Mouse (Mus musculus) neural tube, embryonic 12.5 days (tissue): Measurements from ENCODE around the gene Tanc2. TPM values are rescaled to one million over a fixed set of nuclear protein-coding genes. Genes with fewer than 3 reads are reported as not detected.

Source experiments
- ATAC-seq: fragments of 200-750 bp; cut with Nextera tagmentation; 2 replicates; pipeline ENCODE4 v1.8.0; 2017; ENCODE audit warnings: low read depth, mild to moderate bottlenecking, moderate TSS enrichment, moderate library complexity; ENCODE audit not compliant: low FRiP score
- H3K27ac ChIP-seq: fragments of 300-500 bp; sonication (generic); 2 replicates; pipeline ENCODE4 v1.5.1; 2016
- H3K27me3 ChIP-seq: fragments of 300-500 bp; sonication (generic); replicated peaks from 2 replicates; pipeline ENCODE4 v1.6.1; 2016; ENCODE audit warnings: mild to moderate bottlenecking
- H3K36me3 ChIP-seq: fragments of 300-500 bp; sonication (generic); 2 replicates; pipeline ENCODE4 v1.6.1; 2016; ENCODE audit warnings: mild to moderate bottlenecking
- H3K4me1 ChIP-seq: fragments of 300-500 bp; sonication (generic); 2 replicates; pipeline ENCODE4 v1.6.1; 2016
- H3K4me2 ChIP-seq: fragments of 300-500 bp; sonication (generic); replicated peaks from 2 replicates; pipeline ENCODE4 v1.6.1; 2016; ENCODE audit warnings: mild to moderate bottlenecking
- H3K4me3 ChIP-seq: fragments of 300-500 bp; sonication (generic); 2 replicates; pipeline ENCODE4 v1.5.1; 2016
- H3K9ac ChIP-seq: fragments of 300-500 bp; sonication (generic); 2 replicates; pipeline ENCODE4 v1.6.1; 2016; ENCODE audit warnings: mild to moderate bottlenecking
- H3K9me3 ChIP-seq: fragments of 300-500 bp; sonication (generic); 2 replicates; pipeline ENCODE4 v1.6.1; 2016; ENCODE audit warnings: mild to moderate bottlenecking
- WGBS: fragments of 180-500 bp; shearing (Covaris S2); methylation state at CpG from one replicate; pipeline ENCODE4 v1.1.7; 2016; 5-methylcytosine and 5-hydroxymethylcytosine counted together
- polyA plus RNA-seq: library from polyadenylated mRNA; unstranded; fragments of >200 nt; fragmentation: Nextera tagmentation; extraction: Ambion mirVana; gene quantifications from 2 replicates; pipeline ENCODE4 v1.2.1, GENCODE M21; 2016

Tanc2 gene
- polyA plus RNA-seq, 1 experiment from 2014 or later, result 33.1 TPM

DNA sequence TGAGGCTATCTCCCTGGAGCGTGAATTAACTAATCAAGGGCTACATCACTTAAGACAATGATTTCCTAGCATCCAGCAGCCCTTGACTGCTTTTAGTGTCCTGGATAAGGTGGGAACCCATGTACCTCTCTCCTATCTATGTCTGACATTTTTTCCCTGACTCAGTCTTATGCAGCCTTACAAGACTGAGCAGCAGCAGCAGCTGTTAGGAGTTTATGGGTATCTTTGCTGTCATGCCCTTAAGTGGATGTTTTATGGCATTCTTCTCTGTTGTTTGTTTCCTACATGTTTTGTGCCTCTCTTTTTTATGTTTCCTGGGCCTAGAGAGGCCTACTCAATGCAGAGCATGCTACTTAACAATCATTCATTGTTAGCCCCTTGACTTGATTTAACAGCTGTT lies 78.1 kb downstream of the Tanc2 start:
- WGBS, result 84% methylated on average over 1 of the region's 1 CpGs
- H3K36me3 ChIP-seq, result no peaks in the 10 kb centered on the region
- H3K4me1 ChIP-seq, result no peaks in the 10 kb centered on the region
- no peak overlapping the region for H3K4me3 ChIP-seq
- H3K27me3 ChIP-seq, result no peaks in the 10 kb centered on the region
- H3K4me2 ChIP-seq, result no peak overlapping the region
- ATAC-seq, result no peak
- H3K9ac ChIP-seq, result no peak overlapping the region
- H3K27ac ChIP-seq, result no peak overlapping the region
- no peaks in the 10 kb centered on the region for H3K9me3 ChIP-seq

DNA sequence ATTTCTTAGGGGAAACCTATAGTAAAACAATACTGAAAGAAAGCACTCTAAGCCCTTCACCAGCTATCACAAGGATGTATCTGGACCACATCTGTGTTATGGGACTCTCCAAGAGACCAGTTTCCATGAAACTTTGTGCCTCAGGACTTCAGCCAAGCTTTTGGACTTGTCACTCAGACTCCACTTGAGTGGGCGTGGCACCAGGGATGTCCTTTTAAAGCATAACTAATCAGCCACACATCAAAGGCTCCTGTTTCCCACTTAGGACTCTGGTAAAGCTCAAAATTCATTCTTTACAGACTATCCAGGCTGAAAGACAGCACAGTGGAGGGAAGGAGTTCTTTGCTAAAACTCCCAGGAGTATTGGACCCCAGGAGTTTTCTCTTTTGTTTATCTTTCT lies 89.2 kb downstream of the Tanc2 start:
- Histone ChIP-seq H3K27me3 (no peaks in the 10 kb centered on the region), H3K4me3 (no peak overlapping the region), H3K9ac (no peak overlapping the region), H3K4me1 (no peaks in the 10 kb centered on the region), H3K9me3 (no peaks in the 10 kb centered on the region), H3K27ac (no peak overlapping the region), H3K36me3 (no peaks in the 10 kb centered on the region), H3K4me2 (no peak overlapping the region)
- no peak for ATAC-seq
- 81% methylated on average over 1 of the region's 1 CpGs for WGBS

DNA sequence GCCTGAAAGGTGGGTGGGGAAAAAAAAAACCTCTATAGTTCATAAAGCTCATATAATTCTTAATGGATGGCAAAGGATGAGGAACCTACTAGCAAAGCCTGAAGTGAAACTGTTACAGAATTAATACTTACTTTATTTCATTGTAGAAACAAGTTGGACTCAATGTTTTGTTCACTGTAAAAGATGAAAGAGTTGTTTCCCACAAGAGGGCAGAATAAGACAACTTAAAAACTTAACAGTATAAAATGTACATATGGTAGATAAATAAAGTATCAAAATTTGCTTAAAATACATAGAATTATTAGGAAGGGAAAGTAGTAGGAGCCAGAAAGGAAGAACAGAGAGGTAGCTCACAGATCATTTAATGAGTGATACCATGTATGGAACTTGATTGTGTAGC lies 95.0 kb downstream of the Tanc2 start:
- no peak overlapping the region for H3K9ac ChIP-seq
- no peak overlapping the region for H3K4me3 ChIP-seq
- no peak overlapping the region for H3K27ac ChIP-seq
- H3K4me2 ChIP-seq, result no peak overlapping the region
- no peaks in the 10 kb centered on the region for H3K36me3 ChIP-seq
- H3K27me3 ChIP-seq, result no peaks in the 10 kb centered on the region
- no peaks in the 10 kb centered on the region for H3K4me1 ChIP-seq
- no peaks in the 10 kb centered on the region for H3K9me3 ChIP-seq
- ATAC-seq, result no peak

DNA sequence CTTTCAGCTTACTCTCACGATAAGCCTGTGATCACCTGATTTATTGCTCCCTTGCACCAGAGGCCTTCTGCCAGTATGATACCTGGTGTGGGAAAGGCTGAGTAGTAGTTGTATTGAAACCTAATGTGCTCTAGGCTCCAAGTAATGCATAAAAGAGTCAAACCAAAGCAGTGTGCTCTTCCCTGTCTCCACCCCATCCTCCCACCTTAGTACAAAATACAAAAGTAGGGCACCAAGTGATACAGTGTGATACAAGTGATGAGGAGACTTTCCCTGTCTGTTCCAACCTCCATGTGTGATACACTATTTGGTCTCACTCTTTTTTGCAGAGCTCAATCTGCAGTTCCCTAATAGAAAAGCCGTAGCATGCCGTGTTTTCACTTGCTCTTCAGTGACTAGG lies 110.7 kb downstream of the Tanc2 start:
- Histone ChIP-seq H3K36me3 (no peaks in the 10 kb centered on the region), H3K27me3 (no peaks in the 10 kb centered on the region), H3K27ac (no peak overlapping the region), H3K4me2 (no peak overlapping the region), H3K9me3 (no peaks in the 10 kb centered on the region), H3K4me1 (no peaks in the 10 kb centered on the region), H3K9ac (no peak overlapping the region), H3K4me3 (no peak overlapping the region)
- 71% methylated on average over 3 of the region's 3 CpGs for WGBS
- no peak for ATAC-seq

DNA sequence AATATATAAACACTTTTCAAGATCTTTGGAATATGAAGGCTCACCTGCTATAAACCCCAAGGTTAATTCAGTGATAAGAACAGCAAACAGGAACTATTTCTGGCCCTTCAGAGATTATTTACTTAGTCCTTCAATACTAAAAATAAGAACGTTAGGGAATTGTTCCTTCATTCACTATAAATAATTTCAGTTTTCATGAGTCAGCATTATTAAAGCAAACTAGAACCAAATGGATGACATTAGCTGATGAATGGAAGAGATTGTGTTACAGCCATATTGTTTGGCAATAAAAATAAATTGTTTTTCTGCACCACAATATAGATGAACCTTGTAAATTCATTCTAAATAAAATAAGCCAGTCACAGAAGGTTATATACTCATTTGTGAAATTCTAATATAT lies 129.9 kb downstream of the Tanc2 start:
- Histone ChIP-seq H3K4me1 (no peaks in the 10 kb centered on the region), H3K27ac (no peak overlapping the region), H3K9ac (no peak overlapping the region), H3K9me3 (no peaks in the 10 kb centered on the region), H3K27me3 (no peaks in the 10 kb centered on the region), H3K4me2 (no peak overlapping the region), H3K4me3 (no peak overlapping the region), H3K36me3 (no peaks in the 10 kb centered on the region)
- WGBS, result 72% methylated on average over 1 of the region's 1 CpGs
- ATAC-seq, result no peak

DNA sequence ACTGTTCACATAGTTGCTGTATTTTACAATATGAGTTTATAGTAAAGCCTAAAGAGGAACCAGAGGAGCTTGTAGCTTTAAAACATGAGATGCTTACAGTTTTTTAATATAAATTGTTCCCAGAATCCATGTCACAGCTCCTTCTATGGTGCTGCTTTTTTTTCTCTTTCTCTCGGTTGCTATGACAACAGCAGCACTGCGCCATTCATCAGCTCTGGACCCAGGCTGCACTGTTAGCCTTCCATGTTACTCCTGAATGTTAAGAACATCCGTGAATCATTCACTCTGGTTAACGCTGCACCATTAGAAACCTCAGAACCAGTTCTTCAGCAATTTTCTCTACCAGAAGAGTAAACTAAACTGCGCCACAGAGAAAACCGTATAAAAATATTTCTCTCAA lies 141.8 kb downstream of the Tanc2 start:
- no peak overlapping the region for H3K27ac ChIP-seq
- H3K4me1 ChIP-seq, result peaks cover 9% of the 10 kb centered on the region; the same call in 1 of the 2 replicates
- no peaks in the 10 kb centered on the region for H3K9me3 ChIP-seq
- H3K4me3 ChIP-seq, result no peak overlapping the region
- no peaks in the 10 kb centered on the region for H3K27me3 ChIP-seq
- H3K4me2 ChIP-seq, result peak overlapping the region; percentile 45
- peak; percentile 74 for ATAC-seq
- H3K9ac ChIP-seq, result no peak overlapping the region
- 35% methylated on average over 6 of the region's 6 CpGs for WGBS
- no peaks in the 10 kb centered on the region for H3K36me3 ChIP-seq

DNA sequence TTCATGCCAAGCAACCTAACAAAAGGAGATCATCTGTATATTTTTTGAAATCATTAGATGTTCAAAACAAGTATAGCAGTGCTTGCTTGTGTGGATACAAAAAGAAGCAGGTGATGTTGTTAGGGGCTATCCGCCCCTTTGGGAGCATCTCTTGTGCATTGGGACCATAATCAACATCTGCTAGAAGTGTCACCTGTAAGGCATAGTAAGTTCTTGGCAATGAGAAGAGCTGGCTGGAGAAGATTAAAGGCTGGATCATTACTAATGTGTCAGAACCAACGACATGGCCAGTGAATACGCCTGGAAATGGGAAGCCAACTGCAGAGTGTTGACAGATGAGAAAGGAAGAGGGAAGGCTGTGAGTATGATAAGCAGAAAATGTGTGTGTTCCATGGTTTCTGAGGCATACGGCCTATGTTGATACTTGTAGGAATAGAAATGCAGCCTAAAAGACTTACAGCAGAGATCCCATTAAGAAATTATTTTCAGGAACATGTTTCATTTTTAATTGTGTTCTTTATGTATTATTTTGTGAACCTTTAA lies 142.3 kb downstream of the Tanc2 start:
- no peaks in the 10 kb centered on the region for H3K27me3 ChIP-seq
- H3K27ac ChIP-seq, result no peak overlapping the region
- H3K4me1 ChIP-seq, result peaks cover 9% of the 10 kb centered on the region; the same call in 1 of the 2 replicates
- H3K4me3 ChIP-seq, result no peak overlapping the region
- WGBS, result 48% methylated on average over 4 of the region's 4 CpGs
- H3K36me3 ChIP-seq, result no peaks in the 10 kb centered on the region; the same call in 1 of the 2 replicates
- peak overlapping the region; percentile 45 for H3K4me2 ChIP-seq
- no peak for ATAC-seq
- no peaks in the 10 kb centered on the region for H3K9me3 ChIP-seq
- H3K9ac ChIP-seq, result no peak overlapping the region

DNA sequence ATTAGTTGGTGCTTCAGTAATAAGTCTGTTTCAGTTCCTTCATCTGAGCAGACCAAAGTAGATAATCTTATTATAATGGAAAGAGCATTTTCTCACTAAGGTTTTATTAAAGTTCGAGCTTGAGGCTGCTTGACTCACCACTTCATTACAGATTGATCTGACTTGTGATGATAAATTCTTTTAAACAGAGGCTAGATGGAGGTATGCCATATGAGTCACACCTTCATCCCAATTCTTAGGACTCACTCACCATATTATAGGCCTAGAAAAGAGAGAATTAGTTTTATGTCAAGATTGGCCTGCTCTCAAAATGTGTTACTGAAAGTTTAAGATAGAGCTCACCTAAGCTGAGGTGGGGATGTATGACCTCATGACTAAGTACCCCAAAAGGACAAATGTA lies 153.4 kb downstream of the Tanc2 start:
- Histone ChIP-seq H3K4me3 (no peak overlapping the region), H3K27ac (no peak overlapping the region), H3K9ac (no peak overlapping the region), H3K9me3 (no peaks in the 10 kb centered on the region), H3K27me3 (no peaks in the 10 kb centered on the region), H3K4me1 (no peaks in the 10 kb centered on the region), H3K4me2 (no peak overlapping the region), H3K36me3 (no peaks in the 10 kb centered on the region)
- ATAC-seq, result no peak
- 90% methylated on average over 1 of the region's 1 CpGs for WGBS

DNA sequence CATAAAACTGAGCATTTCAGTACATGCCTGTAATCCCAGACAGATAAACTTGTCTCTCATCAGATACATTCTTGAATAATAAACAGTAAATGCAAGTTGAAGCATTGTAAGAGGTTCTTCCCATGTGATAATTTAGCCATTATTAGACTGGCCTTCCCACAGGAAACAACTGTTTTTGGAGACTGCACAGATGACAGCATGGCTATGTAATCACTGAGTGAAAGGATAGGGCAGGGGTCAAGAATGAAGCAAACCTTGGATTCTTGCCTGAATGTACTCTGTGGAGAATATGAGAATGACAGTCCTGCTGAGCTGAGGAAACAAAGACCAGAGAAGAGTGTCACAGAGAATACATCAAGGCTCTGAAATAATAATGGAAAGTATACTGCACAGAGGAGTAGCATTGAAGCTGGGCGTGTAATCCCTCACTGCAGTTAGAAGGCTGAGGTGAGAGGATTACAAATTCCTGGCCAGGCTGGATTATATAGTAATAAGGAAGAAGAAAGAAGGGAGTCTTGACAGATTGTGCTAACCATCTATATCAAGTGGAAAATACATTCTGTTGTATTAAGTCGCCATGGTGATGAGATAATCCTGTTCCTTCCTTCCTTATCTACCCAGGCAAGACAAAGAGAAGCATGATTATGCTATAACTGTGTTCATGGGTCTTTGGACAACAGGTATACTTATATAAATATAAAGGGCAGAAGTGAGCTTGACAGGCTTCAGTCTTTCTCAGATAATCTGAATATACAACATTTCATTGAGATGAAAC lies 159.7 kb downstream of the Tanc2 start:
- Histone ChIP-seq H3K4me1 (no peaks in the 10 kb centered on the region), H3K4me3 (no peak overlapping the region), H3K27me3 (no peaks in the 10 kb centered on the region), H3K4me2 (no peak overlapping the region), H3K36me3 (no peaks in the 10 kb centered on the region), H3K27ac (no peak overlapping the region), H3K9ac (no peak overlapping the region), H3K9me3 (no peaks in the 10 kb centered on the region; the same call in 1 of the 2 replicates)
- ATAC-seq, result no peak
- WGBS, result 80% methylated on average over 2 of the region's 2 CpGs

DNA sequence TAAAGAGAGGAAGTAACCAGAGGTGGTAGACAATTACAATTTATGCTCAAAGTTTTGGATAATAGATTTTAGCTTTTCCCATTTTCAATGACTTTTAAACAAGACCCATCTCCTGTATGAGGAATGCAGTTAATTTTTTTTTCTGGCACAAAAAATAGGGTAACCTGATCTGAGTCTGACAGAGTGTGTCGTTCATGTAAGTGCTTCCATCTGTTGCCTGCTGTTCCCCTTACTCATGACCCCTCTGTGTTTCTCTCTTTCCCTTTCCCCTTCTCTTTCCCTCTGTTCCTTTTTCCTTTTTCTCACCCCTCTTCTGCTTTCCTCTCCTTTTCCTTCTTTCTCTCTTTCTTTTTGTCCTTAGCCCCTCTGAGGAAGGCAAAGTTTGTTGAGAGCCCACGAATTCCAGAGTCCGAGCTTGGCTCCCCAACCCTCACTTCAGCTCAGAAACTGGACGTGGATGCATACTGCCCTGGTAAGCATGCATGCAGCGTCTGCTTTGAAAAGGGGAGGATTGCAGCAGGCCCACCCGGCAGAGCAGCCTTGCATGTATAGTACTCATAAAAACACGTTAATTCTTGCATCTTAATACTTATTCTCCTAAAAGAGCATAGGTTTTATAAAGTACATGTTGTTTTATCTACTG lies 168.9 kb downstream of the Tanc2 start:
- H3K9ac ChIP-seq, result no peak overlapping the region
- H3K9me3 ChIP-seq, result no peaks in the 10 kb centered on the region
- H3K27me3 ChIP-seq, result no peaks in the 10 kb centered on the region
- H3K4me2 ChIP-seq, result peak overlapping the region; percentile 10
- ATAC-seq, result no peak
- no peak overlapping the region for H3K4me3 ChIP-seq
- H3K36me3 ChIP-seq, result no peaks in the 10 kb centered on the region
- 13% methylated on average over 7 of the region's 7 CpGs for WGBS
- H3K4me1 ChIP-seq, result peaks cover 15% of the 10 kb centered on the region
- no peak overlapping the region for H3K27ac ChIP-seq

DNA sequence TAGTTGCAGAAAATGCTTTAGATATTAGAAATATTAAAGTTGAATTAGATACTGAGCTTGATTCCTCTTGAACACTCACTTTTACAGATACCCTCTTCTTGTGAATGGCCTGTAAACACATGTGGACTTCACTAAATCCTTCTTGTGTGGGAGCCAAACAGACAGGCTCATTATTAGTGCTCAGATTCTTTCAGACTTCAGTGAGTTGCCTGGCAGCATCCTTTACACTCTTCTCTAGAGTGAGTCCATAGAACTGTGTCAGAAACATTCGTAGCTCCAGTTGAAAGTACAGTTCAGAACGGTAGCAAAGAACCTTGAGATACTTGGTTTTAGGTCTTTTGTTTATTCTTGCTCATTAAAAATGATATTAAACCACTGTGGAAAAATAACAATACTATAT lies 169.6 kb downstream of the Tanc2 start:
- 14% methylated on average over 2 of the region's 2 CpGs for WGBS
- Histone ChIP-seq H3K9ac (no peak overlapping the region), H3K4me1 (peaks cover 15% of the 10 kb centered on the region), H3K27ac (no peak overlapping the region), H3K27me3 (no peaks in the 10 kb centered on the region), H3K9me3 (no peaks in the 10 kb centered on the region), H3K4me2 (0 out of 2 replicates have a peak overlapping the region, but pooled peaks have one; percentile 9), H3K4me3 (no peak overlapping the region), H3K36me3 (no peaks in the 10 kb centered on the region)
- peak; percentile 71 for ATAC-seq

DNA sequence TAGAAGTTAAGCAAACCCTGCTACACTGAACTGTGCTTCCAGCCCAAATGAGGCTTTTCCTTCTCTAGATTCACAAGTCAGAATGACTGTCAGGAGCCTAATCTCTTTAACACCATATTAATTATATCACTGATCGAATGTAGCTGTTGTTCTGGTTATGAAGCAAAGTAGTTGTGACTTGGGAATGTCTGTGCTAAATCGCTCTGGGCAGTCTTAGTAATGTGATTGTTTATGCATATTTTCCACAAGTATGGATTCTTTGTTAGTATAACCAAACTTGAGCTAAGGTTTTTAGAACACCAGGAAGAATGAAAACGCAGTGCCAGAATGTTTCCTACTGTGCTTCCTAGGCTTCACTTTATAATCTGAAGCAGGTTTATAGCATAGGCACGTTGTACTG lies 170.6 kb downstream of the Tanc2 start:
- Histone ChIP-seq H3K27me3 (no peaks in the 10 kb centered on the region), H3K4me3 (no peak overlapping the region), H3K9ac (no peak overlapping the region), H3K36me3 (no peaks in the 10 kb centered on the region), H3K4me2 (no peak overlapping the region), H3K4me1 (peaks cover 15% of the 10 kb centered on the region), H3K9me3 (no peaks in the 10 kb centered on the region), H3K27ac (no peak overlapping the region)
- WGBS, result 33% methylated on average over 4 of the region's 4 CpGs
- ATAC-seq, result no peak
